Mouse (Mus musculus) C2C12 (cell line): Measurements from ENCODE around the gene Eppin. TPM values are rescaled to one million over a fixed set of nuclear protein-coding genes. Genes with fewer than 3 reads are reported as not detected.

Experiments used
- H3K27me3 ChIP-seq: one replicate; pipeline ENCODE4 v1.6.1; 2011; ENCODE audit not compliant: control insufficient read depth, insufficient read depth, insufficient read length
- H3K36me3 ChIP-seq: one replicate; pipeline ENCODE4 v1.6.1; 2011; ENCODE audit not compliant: control insufficient read depth, insufficient read depth
- H3K4me3 ChIP-seq: one replicate; pipeline ENCODE4 v1.5.1; 2011; ENCODE audit warnings: mild to moderate bottlenecking, control low read depth; ENCODE audit not compliant: poor library complexity, insufficient read depth, severe bottlenecking
- H3K79me2 ChIP-seq: one replicate; pipeline ENCODE4 v1.6.1; 2011; ENCODE audit not compliant: control insufficient read depth, insufficient read depth
- H3K79me3 ChIP-seq: one replicate; pipeline ENCODE4 v1.6.1; 2011; ENCODE audit warnings: low read depth, control low read depth
- H3ac ChIP-seq: one replicate; pipeline ENCODE3; 2011; ENCODE audit warnings: low read depth; ENCODE audit not compliant: control insufficient read depth, insufficient read length
- CEBPB ChIP-seq: IDR thresholded peaks from one replicate; pipeline ENCODE4 v1.6.1; 2011; ENCODE audit warnings: low read depth, mild to moderate bottlenecking, control low read depth, moderate library complexity
- CTCF ChIP-seq: IDR thresholded peaks from one replicate; pipeline ENCODE4 v1.5.1; 2011; ENCODE audit not compliant: control insufficient read depth, insufficient read depth, insufficient read length
- MYOD1 ChIP-seq: IDR thresholded peaks from one replicate; pipeline ENCODE4 v1.6.1; 2011; ENCODE audit warnings: low read depth; ENCODE audit not compliant: control insufficient read depth, insufficient read length
- polyA plus RNA-seq: library from polyadenylated mRNA; unstranded; fragments of >200 nt; fragmentation: generic; extraction: Trizol; gene quantifications from one replicate; pipeline ENCODE4 v1.2.1, GENCODE M21; 2012; ENCODE audit warnings: missing spikeins

Gene Eppin
- polyA plus RNA-seq, 1 experiment, result not detected

DNA sequence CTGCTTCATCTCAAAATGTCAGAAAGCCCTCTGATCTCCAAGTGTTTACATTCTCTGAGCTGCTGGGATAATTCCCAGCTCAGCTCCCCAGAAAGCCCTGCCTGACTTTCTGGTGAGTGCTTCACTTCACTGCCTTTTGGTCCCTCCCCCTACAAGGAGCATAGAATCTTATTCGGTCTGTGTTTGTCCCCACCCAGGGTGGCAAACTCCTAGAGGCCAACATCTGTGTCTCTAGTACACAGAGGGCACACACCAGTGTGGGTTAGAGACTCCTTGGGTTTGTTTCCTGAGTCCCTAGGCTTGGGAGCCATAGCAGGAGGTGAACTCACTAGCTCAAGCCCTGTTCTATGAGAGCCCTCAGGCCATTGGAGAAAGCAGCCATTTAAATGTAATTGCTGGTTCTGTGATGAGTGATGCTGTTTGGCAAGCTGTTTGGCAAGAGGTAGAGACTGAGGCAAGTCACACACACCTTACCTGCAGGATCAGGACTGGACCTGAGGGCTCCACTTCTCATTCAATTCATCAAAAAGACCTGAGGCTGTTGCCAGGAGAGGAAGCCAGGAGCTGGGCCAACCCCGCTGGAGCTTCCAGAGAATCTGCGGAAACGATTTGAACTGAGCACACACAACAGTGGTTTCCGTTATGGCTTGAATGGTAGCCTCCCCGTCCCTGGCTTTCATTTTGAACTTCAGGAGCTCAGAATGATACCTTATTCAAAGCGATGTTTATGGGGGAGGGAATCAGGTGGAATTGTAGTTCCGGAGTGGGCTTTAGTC, 52.6 kb downstream of the Eppin start:
- Histone ChIP-seq H3K79me3 (no peaks in the 10 kb centered on the region), H3K36me3 (no peaks in the 10 kb centered on the region), H3K79me2 (no peaks in the 10 kb centered on the region)

More for the DNA sequence above, 52.6 kb downstream of the Eppin start:
- no peak overlapping the region for H3K4me3 ChIP-seq
- peaks cover 42% of the 10 kb centered on the region for H3K27me3 ChIP-seq
- H3ac ChIP-seq, result no peak overlapping the region
- TF ChIP-seq MYOD1 (no peak), CTCF (no peak), CEBPB (no peak)

Other genes starting within 250 kb of the Eppin start
- gene Slpi, start 204.5 kb downstream of the Eppin start, polyA plus RNA-seq, result 11.4 TPM
- gene Rbpjl, start 190.5 kb downstream of the Eppin start, polyA plus RNA-seq, result 0.01 TPM
- gene Matn4, start 188.4 kb downstream of the Eppin start, polyA plus RNA-seq, result 0.01 TPM
- 124 TPM for gene Sdc4, start 149.7 kb downstream of the Eppin start, polyA plus RNA-seq
- gene Sys1, start 136.6 kb downstream of the Eppin start, polyA plus RNA-seq, result 49.6 TPM
- gene Gm20458, start 132.6 kb downstream of the Eppin start, polyA plus RNA-seq, result 29.7 TPM
- not detected for gene Trp53tg5, start 119.9 kb downstream of the Eppin start, polyA plus RNA-seq
- 21.2 TPM for gene Dbndd2, start 107.5 kb downstream of the Eppin start, polyA plus RNA-seq
- 74.3 TPM for gene Pigt, start 96.1 kb downstream of the Eppin start, polyA plus RNA-seq
- gene Wfdc2, start 31.2 kb downstream of the Eppin start, polyA plus RNA-seq, result not detected
- not detected for gene Spint3, start 20.1 kb downstream of the Eppin start, polyA plus RNA-seq
- not detected for gene Wfdc6a, start 8.1 kb downstream of the Eppin start, polyA plus RNA-seq
- gene Wfdc6b, start 19.9 kb upstream of the Eppin start, polyA plus RNA-seq, result not detected
- gene Wfdc8, start 20.0 kb upstream of the Eppin start, polyA plus RNA-seq, result not detected
- gene Wfdc16, start 45.2 kb upstream of the Eppin start, polyA plus RNA-seq, result not detected
- gene Wfdc10, start 62.5 kb upstream of the Eppin start, polyA plus RNA-seq, result not detected
- gene Wfdc9, start 63.0 kb upstream of the Eppin start, polyA plus RNA-seq, result not detected
- not detected for gene Wfdc11, start 80.5 kb upstream of the Eppin start, polyA plus RNA-seq
- not detected for gene Wfdc13, start 91.5 kb upstream of the Eppin start, polyA plus RNA-seq
- gene Spint4, start 104.9 kb upstream of the Eppin start, polyA plus RNA-seq, result not detected
- gene Spint5, start 121.7 kb upstream of the Eppin start, polyA plus RNA-seq, result not detected
- gene Wfdc3, start 152.3 kb upstream of the Eppin start, polyA plus RNA-seq, result 0.13 TPM
- gene Dnttip1, start 152.4 kb upstream of the Eppin start, polyA plus RNA-seq, result 47.3 TPM
- gene Ube2c, start 176.3 kb upstream of the Eppin start, polyA plus RNA-seq, result 279 TPM
- gene Tnnc2, start 186.4 kb upstream of the Eppin start, polyA plus RNA-seq, result 4.7 TPM
- gene Snx21, start 192.2 kb upstream of the Eppin start, polyA plus RNA-seq, result 19.5 TPM
- 20.5 TPM for gene Acot8, start 211.3 kb upstream of the Eppin start, polyA plus RNA-seq
- 2.9 TPM for gene Zswim3, start 211.5 kb upstream of the Eppin start, polyA plus RNA-seq
- 10.0 TPM for gene Zswim1, start 229.1 kb upstream of the Eppin start, polyA plus RNA-seq
- gene Spata25, start 234.9 kb upstream of the Eppin start, polyA plus RNA-seq, result not detected
- 160 TPM for gene Ctsa, start 239.3 kb upstream of the Eppin start, polyA plus RNA-seq
- 11.3 TPM for gene Neurl2, start 239.9 kb upstream of the Eppin start, polyA plus RNA-seq